Mouse (Mus musculus): ENCODE measurements around the gene Cacna1b. TPM values are rescaled to one million over a fixed set of nuclear protein-coding genes. Genes with fewer than 3 reads are reported as not detected.

The Cacna1b gene
- total RNA-seq, 1 experiment: 2.4 TPM

DNA sequence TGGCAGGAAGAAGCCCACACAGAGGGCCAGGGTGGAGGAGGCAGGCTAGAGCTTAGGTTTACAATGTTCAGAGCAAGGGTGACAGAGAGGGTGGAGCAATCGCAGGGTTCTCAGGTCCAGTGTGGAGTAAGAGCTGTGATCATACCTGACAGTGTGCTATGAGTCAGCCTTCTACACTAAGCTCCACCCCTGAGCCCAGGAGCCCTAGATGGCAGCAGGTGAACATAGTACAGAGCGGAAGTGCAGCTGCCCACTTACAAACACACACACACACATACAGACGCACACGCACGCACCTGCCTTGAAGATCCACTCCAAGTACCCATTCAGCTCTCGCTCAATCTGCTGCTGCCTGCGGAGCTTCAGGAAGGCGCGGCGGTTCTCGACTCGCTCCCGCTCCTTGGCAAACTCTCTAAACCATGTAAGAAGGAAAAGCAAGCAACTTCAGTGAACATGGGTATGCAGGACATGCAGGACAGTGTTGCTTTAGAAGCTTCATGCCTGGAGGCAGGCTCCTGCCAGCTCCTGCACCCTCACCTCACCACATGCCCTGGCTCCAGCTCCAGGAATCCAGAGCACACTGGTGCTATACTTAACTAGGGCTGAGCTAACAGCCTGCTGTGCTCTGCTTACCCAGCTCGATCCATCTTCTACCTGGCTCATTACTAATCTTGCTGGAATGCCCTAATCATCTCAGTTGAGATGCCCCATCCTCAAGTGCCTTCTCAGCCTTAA lies 43.1 kb downstream of the Cacna1b start:
- H3K36me3 ChIP-seq (ENCODE audit: control insufficient read depth, insufficient read depth, low read length, poor library complexity, severe bottlenecking): no peaks in the 10 kb centered on the region
- no peaks in the 10 kb centered on the region for H3K4me1 ChIP-seq (ENCODE audit: control insufficient read depth in 2 of 2, insufficient read depth in 2 of 2, low read length in 2 of 2, poor library complexity in 1 of 2)
- TF ChIP-seq HCFC1 (IDR thresholded peaks at IDR 0.05; ENCODE audit: borderline replicate concordance, insufficient read depth, low read length) (no peak), ZC3H11A (IDR thresholded peaks at IDR 0.05; ENCODE audit: borderline replicate concordance, low read depth, low read length) (no peak), MAFK (IDR thresholded peaks at IDR 0.05; ENCODE audit: insufficient read depth, low read depth, low read length) (no peak), CHD2 (IDR thresholded peaks at IDR 0.05; ENCODE audit: low read depth, low read length) (no peak), ZNF384 (IDR thresholded peaks at IDR 0.05; ENCODE audit: low read depth, low read length) (no peak)
- H3K9ac ChIP-seq (ENCODE audit: insufficient read depth, low read depth, low read length, poor library complexity, severe bottlenecking): no peak overlapping the region
- H3K27ac ChIP-seq (ENCODE audit: insufficient read depth, low read depth, low read length, poor library complexity, severe bottlenecking): no peak overlapping the region
- H3K9me3 ChIP-seq (ENCODE audit: control insufficient read depth, insufficient read depth, low read depth, low read length): no peaks in the 10 kb centered on the region
- DNase-seq (ENCODE audit: low read depth, low spot score): no peak
- in situ Hi-C loops (cut with MboI; ENCODE audit: low sequenced_read_pairs in 2 of 2, unreplicated experiment in 2 of 2): no loop called here
- H3K4me3 ChIP-seq (ENCODE audit: insufficient read depth in 1 of 2, low read depth in 1 of 2, low read length in 2 of 2, poor library complexity in 1 of 2, severe bottlenecking in 1 of 2): no peak overlapping the region

- Histone ChIP-seq H3K9me3 (ENCODE audit: control insufficient read depth, insufficient read depth, low read depth, low read length) (no peaks in the 10 kb centered on the region), H3K4me3 (ENCODE audit: insufficient read depth in 1 of 2, low read depth in 1 of 2, low read length in 2 of 2, poor library complexity in 1 of 2, severe bottlenecking in 1 of 2) (no peak overlapping the region), H3K36me3 (ENCODE audit: control insufficient read depth, insufficient read depth, low read length, poor library complexity, severe bottlenecking) (no peaks in the 10 kb centered on the region), H3K9ac (ENCODE audit: insufficient read depth, low read depth, low read length, poor library complexity, severe bottlenecking) (no peak overlapping the region), H3K27ac (ENCODE audit: insufficient read depth, low read depth, low read length, poor library complexity, severe bottlenecking) (no peak overlapping the region), H3K4me1 (ENCODE audit: control insufficient read depth in 2 of 2, insufficient read depth in 2 of 2, low read length in 2 of 2, poor library complexity in 1 of 2) (no peaks in the 10 kb centered on the region)
- DNase-seq (ENCODE audit: low read depth, low spot score): no peak
- TF ChIP-seq ZNF384 (IDR thresholded peaks at IDR 0.05; ENCODE audit: low read depth, low read length): no peak
- no peak for TF ChIP-seq ZC3H11A (IDR thresholded peaks at IDR 0.05; ENCODE audit: borderline replicate concordance, low read depth, low read length)
- no peak for TF ChIP-seq CHD2 (IDR thresholded peaks at IDR 0.05; ENCODE audit: low read depth, low read length)
- TF ChIP-seq MAFK (IDR thresholded peaks at IDR 0.05; ENCODE audit: insufficient read depth, low read depth, low read length): no peak
- TF ChIP-seq HCFC1 (IDR thresholded peaks at IDR 0.05; ENCODE audit: borderline replicate concordance, insufficient read depth, low read length): no peak
- in situ Hi-C loops (cut with MboI; ENCODE audit: low sequenced_read_pairs in 2 of 2, unreplicated experiment in 2 of 2): no loop called here
These were observed 44.0 kb downstream of the Cacna1b start for GRCm38 (mm10) chr2:24718906-24719305.

DNA sequence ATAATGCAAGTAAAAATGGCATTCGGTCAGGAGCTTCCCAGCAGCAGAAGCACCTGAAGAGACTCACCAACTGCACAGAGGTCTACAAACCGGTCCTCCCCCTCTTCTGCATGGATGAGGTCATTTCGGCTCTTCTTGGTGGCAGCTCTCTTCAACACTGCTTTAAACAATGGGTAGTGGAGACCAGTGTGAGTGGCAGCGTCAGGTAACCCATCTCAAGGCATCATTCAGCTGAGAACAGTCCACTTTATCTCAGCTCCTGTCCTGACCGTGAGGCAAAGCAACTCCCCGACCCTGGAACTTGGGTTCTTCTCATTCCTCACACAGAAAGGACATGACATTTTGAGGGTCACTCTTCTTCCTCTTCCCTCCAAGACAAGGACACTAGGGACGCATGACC lies 45.0 kb downstream of the Cacna1b start:
- in situ Hi-C loops (cut with MboI; ENCODE audit: low sequenced_read_pairs in 2 of 2, unreplicated experiment in 2 of 2): no loop called here
- H3K4me1 ChIP-seq (ENCODE audit: control insufficient read depth in 2 of 2, insufficient read depth in 2 of 2, low read length in 2 of 2, poor library complexity in 1 of 2): no peaks in the 10 kb centered on the region
- no peak overlapping the region for H3K27ac ChIP-seq (ENCODE audit: insufficient read depth, low read depth, low read length, poor library complexity, severe bottlenecking)
- H3K36me3 ChIP-seq (ENCODE audit: control insufficient read depth, insufficient read depth, low read length, poor library complexity, severe bottlenecking): no peaks in the 10 kb centered on the region
- H3K4me3 ChIP-seq (ENCODE audit: insufficient read depth in 1 of 2, low read depth in 1 of 2, low read length in 2 of 2, poor library complexity in 1 of 2, severe bottlenecking in 1 of 2): no peak overlapping the region
- H3K9ac ChIP-seq (ENCODE audit: insufficient read depth, low read depth, low read length, poor library complexity, severe bottlenecking): no peak overlapping the region
- TF ChIP-seq CHD2 (IDR thresholded peaks at IDR 0.05; ENCODE audit: low read depth, low read length) (no peak), MAFK (IDR thresholded peaks at IDR 0.05; ENCODE audit: insufficient read depth, low read depth, low read length) (no peak), ZNF384 (IDR thresholded peaks at IDR 0.05; ENCODE audit: low read depth, low read length) (no peak), HCFC1 (IDR thresholded peaks at IDR 0.05; ENCODE audit: borderline replicate concordance, insufficient read depth, low read length) (no peak)
- no peaks in the 10 kb centered on the region for H3K9me3 ChIP-seq (ENCODE audit: control insufficient read depth, insufficient read depth, low read depth, low read length)
- no peak for DNase-seq (ENCODE audit: low read depth, low spot score)

- no peak for DNase-seq (ENCODE audit: low read depth, low spot score)
- TF ChIP-seq ZC3H11A (IDR thresholded peaks at IDR 0.05; ENCODE audit: borderline replicate concordance, low read depth, low read length) (no peak), CHD2 (IDR thresholded peaks at IDR 0.05; ENCODE audit: low read depth, low read length) (no peak), ZNF384 (IDR thresholded peaks at IDR 0.05; ENCODE audit: low read depth, low read length) (no peak), MAFK (IDR thresholded peaks at IDR 0.05; ENCODE audit: insufficient read depth, low read depth, low read length) (no peak), HCFC1 (IDR thresholded peaks at IDR 0.05; ENCODE audit: borderline replicate concordance, insufficient read depth, low read length) (no peak)
These were observed 45.5 kb downstream of the Cacna1b start for GRCm38 (mm10) chr2:24717461-24717860.

More at GRCm38 (mm10) chr2:24717461-24717860, 45.5 kb downstream of the Cacna1b start:
- H3K36me3 ChIP-seq (ENCODE audit: control insufficient read depth, insufficient read depth, low read length, poor library complexity, severe bottlenecking): no peaks in the 10 kb centered on the region
- in situ Hi-C loops (cut with MboI; ENCODE audit: low sequenced_read_pairs in 2 of 2, unreplicated experiment in 2 of 2): no loop called here
- H3K4me1 ChIP-seq (ENCODE audit: control insufficient read depth in 2 of 2, insufficient read depth in 2 of 2, low read length in 2 of 2, poor library complexity in 1 of 2): no peaks in the 10 kb centered on the region
- no peak overlapping the region for H3K9ac ChIP-seq (ENCODE audit: insufficient read depth, low read depth, low read length, poor library complexity, severe bottlenecking)
- no peaks in the 10 kb centered on the region for H3K9me3 ChIP-seq (ENCODE audit: control insufficient read depth, insufficient read depth, low read depth, low read length)
- H3K27ac ChIP-seq (ENCODE audit: insufficient read depth, low read depth, low read length, poor library complexity, severe bottlenecking): no peak overlapping the region
- H3K4me3 ChIP-seq (ENCODE audit: insufficient read depth in 1 of 2, low read depth in 1 of 2, low read length in 2 of 2, poor library complexity in 1 of 2, severe bottlenecking in 1 of 2): no peak overlapping the region

Data from ES-E14 (cell line).